Mouse (Mus musculus) myocyte (in vitro differentiated cells): ENCODE measurements around the gene Id4. TPM values are rescaled to one million over a fixed set of nuclear protein-coding genes. Genes with fewer than 3 reads are reported as not detected.

ENCODE experiments used
- H3K27me3 ChIP-seq: one replicate; pipeline ENCODE4 v1.6.1; 2011; ENCODE audit not compliant: control insufficient read depth, insufficient read depth, insufficient read length
- H3K36me3 ChIP-seq: one replicate; pipeline ENCODE4 v1.6.1; 2011; ENCODE audit not compliant: control insufficient read depth, insufficient read depth
- H3K4me2 ChIP-seq: one replicate; pipeline ENCODE4 v1.6.1; 2011; ENCODE audit warnings: low read depth, control low read depth
- H3K4me3 ChIP-seq: one replicate; pipeline ENCODE4 v1.5.1; 2011; ENCODE audit warnings: mild to moderate bottlenecking, control low read depth, moderate library complexity
- H3K79me2 ChIP-seq: one replicate; pipeline ENCODE4 v1.6.1; 2011; ENCODE audit not compliant: control insufficient read depth, insufficient read depth
- H3ac ChIP-seq: one replicate; pipeline ENCODE4 v1.6.1; 2011; ENCODE audit not compliant: control insufficient read depth, insufficient read length
- CEBPB ChIP-seq: IDR thresholded peaks from 2 replicates; pipeline ENCODE4 v1.6.1; 2011; ENCODE audit warnings: mild to moderate bottlenecking, moderate library complexity; ENCODE audit not compliant: poor library complexity, insufficient read depth, severe bottlenecking
- MAX ChIP-seq: IDR thresholded peaks from one replicate; pipeline ENCODE4 v1.6.1; 2011; ENCODE audit warnings: low read depth, mild to moderate bottlenecking, control low read depth
- MYOD1 ChIP-seq, 3 experiments: IDR thresholded peaks; one replicate each; pipeline ENCODE4 v1.6.1; 2011; ENCODE audit warnings: control low read depth in 2 of 3, low read depth in 2 of 3, mild to moderate bottlenecking in 2 of 3, moderate library complexity in 1 of 3; ENCODE audit not compliant: insufficient read length in 2 of 3, control insufficient read depth in 1 of 3
- POLR2A ChIP-seq: IDR thresholded peaks from one replicate; pipeline ENCODE4 v1.6.1; 2011; ENCODE audit warnings: low read depth, mild to moderate bottlenecking, control low read depth, moderate library complexity; ENCODE audit not compliant: insufficient read length
- POLR2AphosphoS2 ChIP-seq: IDR thresholded peaks from one replicate; pipeline ENCODE4 v1.6.1; 2011; ENCODE audit warnings: low read depth, control low read depth; ENCODE audit not compliant: insufficient read length
- REST ChIP-seq: IDR thresholded peaks from one replicate; pipeline ENCODE4 v1.6.1; 2011; ENCODE audit warnings: mild to moderate bottlenecking, control low read depth, moderate library complexity; ENCODE audit not compliant: insufficient read depth, insufficient read length
- SRF ChIP-seq: IDR thresholded peaks from one replicate; pipeline ENCODE4 v1.6.1; 2011; ENCODE audit warnings: low read depth; ENCODE audit not compliant: control insufficient read depth, insufficient read length
- TCF3 ChIP-seq: IDR thresholded peaks from one replicate; pipeline ENCODE4 v1.6.1; 2011; ENCODE audit warnings: low read depth, control low read depth; ENCODE audit not compliant: insufficient read length
- USF1 ChIP-seq: IDR thresholded peaks from one replicate; pipeline ENCODE4 v1.6.1; 2011; ENCODE audit warnings: low read depth, mild to moderate bottlenecking, control low read depth, moderate library complexity
- polyA plus RNA-seq: library from polyadenylated mRNA; unstranded; fragments of >200 nt; fragmentation: generic; extraction: Trizol; gene quantifications from one replicate; pipeline ENCODE4 v1.2.1, GENCODE M21; 2012; ENCODE audit warnings: missing spikeins

Gene Id4
- polyA plus RNA-seq, 1 experiment = 0.07 TPM

DNA sequence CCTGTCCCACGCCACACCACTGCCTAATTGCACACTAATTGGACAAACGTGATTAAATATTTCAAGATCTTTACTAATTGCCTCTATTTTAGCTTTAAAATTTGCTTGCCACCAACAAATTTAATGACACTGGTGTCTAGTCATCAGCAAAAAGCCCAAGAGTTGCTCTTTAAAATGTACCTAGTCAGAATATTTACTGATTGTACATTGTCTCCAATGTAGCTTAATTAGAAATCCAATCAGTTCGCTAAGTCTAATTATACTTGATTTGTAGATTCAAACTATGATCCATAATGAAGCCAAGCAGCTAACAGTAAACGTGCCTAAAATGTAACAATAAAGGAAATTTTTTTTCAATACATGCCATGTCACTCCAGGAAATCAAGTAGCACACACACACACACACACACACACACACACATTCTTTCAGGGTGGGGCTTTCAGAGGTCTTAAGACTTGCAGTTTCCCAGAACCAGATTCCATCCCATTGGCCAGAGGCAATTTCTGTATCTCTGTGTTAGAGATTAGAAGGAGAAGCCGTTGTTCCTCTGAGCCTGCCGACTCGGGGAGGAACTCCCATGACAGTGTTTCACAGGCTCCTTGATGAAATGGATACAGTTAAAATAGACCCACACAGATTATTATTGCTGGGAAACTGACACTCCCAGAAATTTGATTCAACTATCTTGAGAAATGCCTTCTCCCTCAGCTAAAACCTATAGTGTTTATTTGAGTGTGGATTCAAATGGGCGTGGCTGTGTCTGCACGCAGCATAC lies 24.1 kb downstream of the Id4 start:
- Histone ChIP-seq H3ac (no peak overlapping the region), H3K36me3 (no peaks in the 10 kb centered on the region), H3K4me2 (no peak overlapping the region), H3K27me3 (peaks cover 10% of the 10 kb centered on the region), H3K79me2 (no peaks in the 10 kb centered on the region), H3K4me3 (no peak overlapping the region)
- TF ChIP-seq SRF (no peak), CEBPB (no peak), POLR2A (no peak), REST (no peak), MYOD1 (IDR thresholded peaks at IDR 0.05; ENCODE audit: control insufficient read depth in 1 of 3, insufficient read length in 2 of 3, low read depth in 2 of 3) (no peak), TCF3 (no peak), MAX (no peak)

DNA sequence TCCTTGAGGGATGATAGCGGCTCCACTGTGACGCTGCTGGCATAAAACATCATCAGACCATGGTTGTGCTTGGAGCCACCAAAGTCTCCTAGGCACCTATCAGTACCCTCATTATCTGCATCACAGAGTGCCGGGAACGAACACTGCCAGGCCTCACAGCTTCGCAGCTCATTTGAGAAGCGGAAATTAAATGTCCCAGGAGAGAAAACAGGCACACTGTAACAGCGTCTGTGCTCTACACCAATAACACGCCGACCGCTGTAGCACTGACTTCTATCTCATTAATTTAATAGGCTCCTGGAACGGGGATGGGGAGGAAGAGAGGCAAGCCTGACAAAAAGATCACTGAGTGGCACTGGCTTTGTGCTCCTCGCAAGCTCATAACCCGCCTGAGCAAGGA lies 29.4 kb downstream of the Id4 start:
- H3K4me3 ChIP-seq = no peak overlapping the region
- H3K79me2 ChIP-seq = no peaks in the 10 kb centered on the region
- peaks cover 30% of the 10 kb centered on the region for H3K27me3 ChIP-seq
- no peaks in the 10 kb centered on the region for H3K36me3 ChIP-seq
- H3ac ChIP-seq = no peak overlapping the region
- H3K4me2 ChIP-seq = no peak overlapping the region
- TF ChIP-seq POLR2AphosphoS2 = no peak
- TF ChIP-seq TCF3 = no peak
- TF ChIP-seq POLR2A = no peak

DNA sequence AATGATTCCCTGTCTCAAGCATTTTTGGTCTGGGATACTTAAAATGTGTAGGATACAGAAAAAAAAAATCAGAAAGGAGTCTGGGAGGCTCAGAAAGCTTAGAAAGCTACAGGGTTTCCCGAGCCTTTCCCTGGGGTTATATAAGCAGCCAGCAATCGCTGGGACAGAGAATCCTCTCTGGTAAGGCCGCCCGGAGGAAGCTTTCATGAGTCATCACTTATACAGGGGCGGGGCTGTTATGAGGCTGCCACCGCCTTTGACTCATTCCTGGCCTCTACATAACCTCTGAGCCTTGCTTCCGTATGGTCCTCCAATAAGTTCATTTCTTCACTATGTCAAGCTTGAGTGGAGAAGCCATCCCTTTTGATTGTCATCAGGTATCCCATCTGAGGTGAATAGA lies 53.5 kb downstream of the Id4 start:
- Histone ChIP-seq H3K27me3 (no peaks in the 10 kb centered on the region), H3K79me2 (no peaks in the 10 kb centered on the region), H3K4me2 (peak overlapping the region; percentile 8), H3K4me3 (no peak overlapping the region), H3K36me3 (no peaks in the 10 kb centered on the region), H3ac (no peak overlapping the region)
- TF ChIP-seq MAX (no peak), MYOD1 (IDR thresholded peaks at IDR 0.05; ENCODE audit: control insufficient read depth in 1 of 3, insufficient read length in 2 of 3, low read depth in 2 of 3) (no peak), TCF3 (no peak), USF1 (no peak)
